Mouse (Mus musculus) small intestine, adult 2 months (tissue): ENCODE measurements around the gene Plekho1. TPM values are rescaled to one million over a fixed set of nuclear protein-coding genes. Genes with fewer than 3 reads are reported as not detected.

Source experiments
- H3K27ac ChIP-seq: fragments of 200-500 bp; 2 replicates; pipeline ENCODE4 v1.5.1; 2012; ENCODE audit warnings: low read depth, low read length, control low read depth, inconsistent platforms; ENCODE audit not compliant: insufficient read depth
- H3K27me3 ChIP-seq: fragments of 200-500 bp; 2 replicates; pipeline ENCODE4 v1.6.1; 2012; ENCODE audit warnings: mild to moderate bottlenecking, moderate library complexity, low read length, inconsistent platforms; ENCODE audit not compliant: control insufficient read depth, insufficient read depth
- H3K36me3 ChIP-seq: fragments of 200-500 bp; 2 replicates; pipeline ENCODE4 v1.6.1; 2012; ENCODE audit warnings: mild to moderate bottlenecking, low read length, control low read depth, inconsistent platforms; ENCODE audit not compliant: control insufficient read depth, insufficient read depth
- H3K4me1 ChIP-seq: fragments of 200-500 bp; 2 replicates; pipeline ENCODE4 v1.6.1; 2012; ENCODE audit warnings: low read length, inconsistent platforms, mixed read lengths; ENCODE audit not compliant: control insufficient read depth, insufficient read depth, insufficient read length
- H3K4me3 ChIP-seq: fragments of 200-500 bp; 2 replicates; pipeline ENCODE4 v1.5.1; 2012; ENCODE audit warnings: low read depth, mild to moderate bottlenecking, control low read depth, inconsistent platforms, low read length, moderate library complexity
- CTCF ChIP-seq: fragments of 200-500 bp; IDR thresholded peaks from 2 replicates; pipeline ENCODE4 v1.5.1; 2012; ENCODE audit warnings: low read depth, mild to moderate bottlenecking, control low read depth, inconsistent platforms, low read length, moderate library complexity, mixed read lengths; ENCODE audit not compliant: insufficient replicate concordance, insufficient read length; ENCODE audit errors: extremely low read depth
- POLR2A ChIP-seq: fragments of 200-500 bp; IDR thresholded peaks from 2 replicates; pipeline ENCODE4 v1.6.1; 2012; ENCODE audit warnings: low read depth, mild to moderate bottlenecking, control low read depth, inconsistent platforms, low read length, moderate library complexity
- WGBS: fragments of 180-500 bp; shearing (Covaris S2); methylation state at CpG from one replicate; pipeline ENCODE4 v1.1.7; 2018; 5-methylcytosine and 5-hydroxymethylcytosine counted together
- polyA plus RNA-seq: library from polyadenylated mRNA; depleted of rRNA; stranded (reverse); fragments of >200 nt; gene quantifications from 2 replicates; pipeline ENCODE4 v1.2.3, GENCODE M21; 2012

The Plekho1 gene
- polyA plus RNA-seq, 1 experiment, result 31.3 TPM

DNA sequence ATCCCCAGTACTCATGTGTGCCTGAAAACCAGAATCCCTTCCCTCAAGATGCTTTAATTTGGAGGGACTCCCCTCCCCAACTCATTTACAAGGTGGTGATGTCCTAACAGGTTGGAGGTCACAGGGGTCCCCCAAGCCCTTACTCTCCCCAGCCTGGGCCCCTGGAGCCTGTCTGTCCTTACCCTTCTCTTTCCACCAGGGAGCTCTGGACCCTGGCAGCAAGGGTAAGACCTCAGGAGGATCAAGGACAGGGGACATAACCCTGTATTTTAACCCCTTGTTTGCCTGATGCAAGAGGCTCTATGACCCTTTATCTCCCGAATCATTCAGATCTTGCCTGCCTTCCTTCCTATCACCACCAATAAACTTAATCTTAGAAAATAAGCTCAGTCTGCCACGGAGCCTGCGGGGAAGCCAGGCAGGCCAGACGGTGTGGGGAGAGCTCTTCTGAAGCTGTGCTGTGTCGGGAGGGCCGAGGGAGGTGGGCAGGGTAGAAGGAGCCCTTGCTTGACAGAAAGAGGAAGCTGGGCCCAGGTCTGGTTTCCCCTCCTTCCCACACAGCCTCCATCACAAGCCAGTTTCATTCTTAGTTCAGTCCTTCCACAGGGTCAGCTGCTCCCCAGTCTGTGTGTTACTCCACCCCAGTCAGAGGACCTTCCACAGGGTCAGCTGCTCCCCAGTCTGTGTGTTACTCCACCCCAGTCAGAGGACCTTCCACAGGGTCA lies 8.3 kb downstream of the Plekho1 start:
- no peak for TF ChIP-seq CTCF
- TF ChIP-seq POLR2A, result no peak
- 68% methylated on average over 6 of the region's 6 CpGs for WGBS
- H3K4me3 ChIP-seq, result no peak overlapping the region
- H3K4me1 ChIP-seq, result peaks cover 12% of the 10 kb centered on the region; the same call in 1 of the 2 replicates
- H3K36me3 ChIP-seq, result peaks cover 16% of the 10 kb centered on the region
- no peaks in the 10 kb centered on the region for H3K27me3 ChIP-seq
- peak overlapping the region; percentile 69 for H3K27ac ChIP-seq

DNA sequence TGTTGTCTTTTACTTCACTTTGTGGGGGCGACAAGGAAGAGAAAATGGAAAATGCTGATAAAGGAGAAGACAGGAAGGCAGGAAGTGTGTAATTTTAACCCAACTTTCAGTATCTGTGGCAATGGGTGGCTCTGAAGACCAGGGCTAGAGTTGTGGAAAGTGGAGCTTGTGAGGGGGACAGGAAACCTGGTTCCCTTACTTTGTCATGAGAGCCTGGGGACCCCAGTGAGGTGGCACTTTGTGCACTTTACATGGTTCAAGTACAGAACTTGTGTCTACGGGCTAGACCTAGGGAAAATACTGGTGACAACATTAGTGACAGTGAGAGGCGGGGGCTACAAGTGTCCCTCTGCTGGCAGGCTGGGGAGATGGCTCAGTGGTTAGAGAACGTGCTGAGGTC lies 8.8 kb downstream of the Plekho1 start:
- WGBS, result 71% methylated on average over 4 of the region's 4 CpGs
- Histone ChIP-seq H3K27me3 (no peaks in the 10 kb centered on the region), H3K27ac (peak overlapping the region; percentile 69), H3K36me3 (peaks cover 15% of the 10 kb centered on the region), H3K4me3 (no peak overlapping the region), H3K4me1 (peaks cover 12% of the 10 kb centered on the region; the same call in 1 of the 2 replicates)
- TF ChIP-seq CTCF, result no peak

GRCm38 (mm10) chr3:95986001-95986622 lies 9.7 kb downstream of the Plekho1 start:
- H3K4me1 ChIP-seq, result peaks cover 12% of the 10 kb centered on the region; the same call in 1 of the 2 replicates
- peak overlapping the region; percentile 31 for H3K4me3 ChIP-seq
- H3K27ac ChIP-seq, result peak overlapping the region; percentile 69
- H3K27me3 ChIP-seq, result no peaks in the 10 kb centered on the region
- WGBS, result 10% methylated on average over 21 of the region's 21 CpGs
- TF ChIP-seq POLR2A (peak; percentile 40), CTCF (peak; percentile 4; the same call in 1 of the 2 replicates)
- peaks cover 14% of the 10 kb centered on the region for H3K36me3 ChIP-seq

DNA sequence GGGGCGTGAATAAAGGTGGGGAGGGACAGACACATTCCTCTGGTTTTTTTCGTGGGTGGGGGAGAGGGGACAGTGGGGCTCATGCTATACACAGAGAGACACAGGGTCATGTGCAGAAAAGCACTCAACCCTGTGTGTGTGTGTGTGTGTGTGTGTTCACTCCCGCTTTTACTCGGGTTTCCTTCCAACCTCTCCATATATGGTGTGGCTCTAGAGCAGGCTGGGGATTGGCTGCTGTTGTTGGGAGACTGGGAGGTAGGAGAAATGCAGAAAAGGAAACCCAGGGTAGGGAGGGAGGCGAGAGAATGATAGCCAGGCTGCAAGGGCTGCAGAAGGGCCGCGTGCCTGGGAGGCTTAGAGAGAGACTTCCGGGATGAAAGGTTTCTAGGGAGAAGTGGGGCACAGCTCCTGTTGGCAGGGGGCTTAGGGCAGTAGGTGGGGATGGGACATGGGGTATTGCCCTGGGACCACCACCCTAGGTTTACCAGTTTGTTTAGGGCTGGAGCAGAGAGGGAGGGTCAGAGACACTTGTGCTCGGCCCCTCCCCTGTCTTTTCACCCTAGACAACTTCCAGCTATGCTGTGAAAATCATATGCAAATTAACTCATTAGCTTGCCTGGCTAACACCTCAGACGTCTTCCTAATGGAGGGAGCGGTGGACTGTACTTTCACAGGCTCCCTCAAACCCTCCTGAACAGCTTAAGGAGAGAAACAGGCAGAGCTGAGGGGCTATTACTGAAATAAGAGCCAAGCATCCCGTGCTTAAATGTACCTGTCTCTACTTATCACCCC lies 10.4 kb downstream of the Plekho1 start:
- H3K4me3 ChIP-seq, result peak overlapping the region; percentile 31
- TF ChIP-seq CTCF (no peak), POLR2A (peak; percentile 57)
- H3K27ac ChIP-seq, result peak overlapping the region; percentile 69
- H3K36me3 ChIP-seq, result peaks cover 14% of the 10 kb centered on the region
- no peaks in the 10 kb centered on the region for H3K27me3 ChIP-seq
- 14% methylated on average over 12 of the region's 12 CpGs for WGBS
- H3K4me1 ChIP-seq, result peaks cover 12% of the 10 kb centered on the region; the same call in 1 of the 2 replicates

DNA sequence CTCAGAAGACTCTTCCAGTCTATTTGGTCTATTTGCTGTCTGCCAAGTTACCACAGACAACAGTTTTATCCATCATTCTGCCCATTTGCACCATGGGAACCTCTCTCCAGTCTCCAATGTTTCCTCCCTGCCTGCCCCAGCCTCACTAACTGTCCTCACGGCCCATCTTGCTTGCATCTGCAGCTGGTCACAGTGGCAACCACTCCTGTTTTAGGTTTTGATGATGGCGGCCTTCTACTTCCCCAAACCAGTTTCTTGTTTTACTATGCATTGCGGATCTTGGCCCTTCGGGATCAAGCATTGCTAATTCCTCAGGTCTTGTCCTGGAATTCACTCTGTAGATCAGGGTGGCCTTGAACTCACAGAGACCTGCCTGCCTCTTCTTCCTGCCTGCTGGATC lies 13.7 kb downstream of the Plekho1 start:
- WGBS, result 82% methylated on average over 4 of the region's 4 CpGs
- TF ChIP-seq POLR2A, result no peak
- no peak for TF ChIP-seq CTCF
- Histone ChIP-seq H3K4me1 (peaks cover 8% of the 10 kb centered on the region; the same call in 1 of the 2 replicates), H3K4me3 (no peak overlapping the region), H3K27ac (no peak overlapping the region), H3K36me3 (no peaks in the 10 kb centered on the region), H3K27me3 (no peaks in the 10 kb centered on the region)

DNA sequence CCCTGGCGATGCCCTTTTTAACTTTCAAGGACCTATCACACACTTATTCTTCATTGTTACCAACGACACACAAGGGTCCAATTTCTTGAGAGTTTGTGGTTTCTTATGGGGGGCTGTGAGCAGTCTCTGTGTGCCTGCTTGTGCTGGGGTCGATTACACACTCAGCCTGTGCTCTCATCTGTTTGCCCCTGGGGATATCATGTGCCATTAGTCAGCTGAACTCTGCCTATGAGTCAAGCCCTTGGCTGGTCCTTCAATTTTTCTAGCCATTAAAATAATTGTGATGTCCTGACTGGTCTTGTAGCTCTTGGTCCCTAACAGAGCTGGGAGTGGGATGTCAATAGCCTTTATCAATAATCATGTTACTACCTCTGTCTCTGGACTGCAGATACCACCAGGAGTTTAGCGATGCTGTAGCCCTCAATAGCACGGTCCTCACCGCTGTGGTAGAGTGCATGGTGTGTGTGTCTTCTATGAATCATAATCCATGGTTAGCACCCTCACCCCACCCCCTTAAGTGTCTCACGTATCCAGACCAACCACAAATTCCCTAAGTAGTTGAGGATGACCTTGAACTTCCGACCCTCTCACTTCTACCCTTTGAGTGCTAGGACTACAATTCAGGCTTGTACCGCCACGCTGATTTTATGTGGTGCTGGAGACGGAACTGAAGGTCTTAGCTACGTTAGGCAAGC lies 15.4 kb downstream of the Plekho1 start:
- 80% methylated on average over 12 of the region's 12 CpGs for WGBS
- no peak overlapping the region for H3K27ac ChIP-seq
- TF ChIP-seq CTCF (no peak), POLR2A (no peak)
- peaks cover under 1% of the 10 kb centered on the region; the same call in 1 of the 2 replicates for H3K4me1 ChIP-seq
- H3K27me3 ChIP-seq, result no peaks in the 10 kb centered on the region
- no peaks in the 10 kb centered on the region for H3K36me3 ChIP-seq
- no peak overlapping the region for H3K4me3 ChIP-seq
